Mouse (Mus musculus): Measurements from ENCODE around the gene Cyp4a14.
"Not testable (repeated sequence)": the region's sequence is repeated elsewhere in the genome, so short reads cannot be mapped to it uniquely, and the experiment has no call there.

Cyp4a14 gene

DNA sequence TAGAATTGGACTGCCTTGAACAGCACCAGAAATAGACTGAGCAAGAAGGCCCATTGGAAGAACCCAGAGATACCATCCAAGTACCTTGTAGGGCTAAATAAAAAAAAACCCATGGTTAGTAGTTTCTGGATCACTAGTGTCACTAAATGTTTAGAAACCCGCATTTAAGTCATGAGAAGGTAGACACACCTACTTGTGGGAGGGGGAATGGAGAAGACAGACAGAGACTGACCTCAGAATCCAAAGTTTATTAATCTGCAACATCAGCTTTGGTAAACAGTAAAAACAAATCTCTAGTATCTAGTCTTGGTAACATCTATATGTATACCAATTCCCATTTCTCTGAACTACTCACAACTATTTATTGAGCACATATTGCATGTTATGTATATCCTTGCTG is at the start of gene Cyp4a14:
Cyp4a14 (minus strand) TSS at position 142 of the 400 bp plus-strand sequence.
- no peak for ATAC-seq (ENCODE audit: low TSS enrichment)

DNA sequence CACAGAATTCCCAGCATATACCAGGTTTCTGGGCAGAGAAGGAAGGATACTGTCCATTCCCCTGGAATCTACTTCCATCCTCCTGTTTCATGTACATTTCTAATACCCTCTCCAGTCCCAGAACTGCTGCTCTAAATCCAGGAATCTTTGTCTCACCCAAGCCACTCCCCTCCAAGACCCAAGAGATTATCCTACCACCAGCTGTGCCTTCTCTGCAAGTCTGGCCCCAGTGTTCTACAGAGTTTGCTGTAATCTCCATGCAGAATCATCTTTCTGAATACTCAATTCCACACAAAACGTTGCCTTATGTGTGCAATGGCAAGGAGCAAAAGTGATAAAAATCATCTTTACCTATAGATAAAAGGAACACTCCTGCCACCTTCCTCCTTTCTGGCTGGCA is 49.2 kb upstream of the Cyp4a14 start:
- no peak for ATAC-seq (ENCODE audit: low TSS enrichment)

DNA sequence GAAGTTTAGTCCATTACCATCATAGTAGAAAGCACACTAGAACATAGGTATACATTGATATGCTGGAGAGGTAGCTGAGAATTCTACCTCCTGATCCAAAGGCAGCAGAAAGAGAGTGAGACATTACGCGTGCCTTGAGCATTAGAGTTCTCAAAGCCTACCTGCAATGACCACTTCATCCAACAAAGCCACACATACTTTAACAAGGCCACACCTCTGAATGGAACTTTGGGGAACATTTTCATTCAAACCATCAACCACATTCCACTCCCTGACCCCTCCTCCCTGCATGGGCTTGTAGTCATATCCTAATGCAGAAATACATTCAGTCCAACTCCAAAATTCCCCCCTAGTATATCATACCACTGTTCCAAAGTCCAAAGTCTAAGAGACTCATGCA is 25.8 kb upstream of the Cyp4a14 start:
- ATAC-seq (ENCODE audit: low TSS enrichment), result no peak

DNA sequence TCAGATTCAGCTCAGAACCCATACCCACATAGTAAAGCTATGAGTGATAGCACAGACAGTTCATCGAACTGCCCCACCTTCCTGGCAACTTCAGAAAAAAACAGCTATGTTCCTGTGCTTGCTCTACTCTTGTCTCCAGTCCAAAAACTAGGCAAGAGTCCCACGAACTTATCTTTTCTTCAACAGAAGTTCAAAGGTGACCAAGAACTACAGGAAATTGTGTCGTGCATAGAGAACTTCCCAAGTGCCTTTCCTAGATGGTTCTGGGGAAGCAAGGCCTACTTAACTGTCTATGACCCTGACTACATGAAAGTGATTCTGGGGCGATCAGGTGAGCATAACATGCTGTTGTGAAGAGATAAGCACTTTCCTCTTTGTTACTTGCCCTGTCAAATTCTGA is 23.5 kb upstream of the Cyp4a14 start:
- no peak for ATAC-seq (ENCODE audit: low TSS enrichment)

DNA sequence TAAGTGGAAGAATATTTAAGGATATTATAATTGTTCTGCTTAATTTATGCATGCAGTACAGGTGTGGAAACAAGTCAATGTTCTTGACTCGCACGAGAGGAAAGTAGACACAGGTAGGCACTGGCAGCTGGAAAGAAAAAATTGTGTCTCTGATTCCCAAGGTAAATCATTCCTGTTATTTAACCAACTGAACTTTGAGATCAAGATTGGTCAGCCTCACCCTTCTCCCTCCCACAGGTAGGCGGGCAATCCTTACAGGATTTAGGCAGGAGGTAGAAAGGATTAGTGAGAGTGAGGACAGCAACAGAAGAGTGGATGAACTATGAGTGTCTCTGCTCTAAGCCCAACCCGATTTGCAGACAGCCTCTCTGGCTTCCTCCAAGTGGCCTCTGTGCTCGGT is 22.1 kb upstream of the Cyp4a14 start, which contains the start of gene Cyp4a10:
Cyp4a10 (plus strand) TSS at position 265 of the 400 bp plus-strand sequence.
- not testable (repeated sequence) for ATAC-seq (ENCODE audit: low TSS enrichment)

DNA sequence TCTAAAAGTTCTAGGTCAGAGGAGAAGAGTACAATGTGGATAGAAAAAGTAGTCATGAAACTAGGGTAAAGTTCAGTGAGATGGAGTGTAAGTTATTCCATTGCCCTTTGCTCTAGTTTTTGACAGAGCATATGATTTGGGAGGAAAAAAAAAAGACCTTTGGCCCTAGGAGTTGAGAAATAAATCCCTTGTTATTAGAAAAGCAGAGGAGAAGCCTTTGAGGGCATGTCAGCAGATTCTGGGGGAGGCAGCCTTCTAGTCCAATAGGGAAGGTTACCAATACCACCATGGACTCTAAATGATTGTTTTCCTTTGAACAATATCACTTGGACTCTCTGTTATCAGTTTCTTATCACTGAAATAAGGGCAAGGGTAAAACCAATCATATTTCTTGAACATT is 18.0 kb upstream of the Cyp4a14 start:
- ATAC-seq (ENCODE audit: low TSS enrichment), result not testable (repeated sequence)

DNA sequence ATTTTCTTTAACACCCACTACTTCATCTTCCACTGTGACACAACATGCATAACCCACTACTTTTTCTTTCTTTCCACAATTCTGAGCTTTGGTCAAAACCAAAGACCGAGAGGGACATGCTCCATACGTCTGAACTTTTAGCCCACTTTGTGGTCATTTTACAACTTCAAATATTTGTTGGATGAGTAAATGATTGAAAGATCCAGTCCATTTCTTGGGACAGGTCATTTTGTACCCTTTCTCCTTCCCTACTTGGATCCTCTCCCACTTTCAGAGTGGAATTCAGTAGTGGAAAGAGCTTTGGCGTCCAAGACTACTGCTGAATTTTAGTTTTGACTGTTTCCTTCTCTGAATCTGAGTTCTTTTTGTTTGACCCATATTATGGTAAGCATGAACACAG is 1.5 kb upstream of the Cyp4a14 start:
- no peak for ATAC-seq (ENCODE audit: low TSS enrichment)

DNA sequence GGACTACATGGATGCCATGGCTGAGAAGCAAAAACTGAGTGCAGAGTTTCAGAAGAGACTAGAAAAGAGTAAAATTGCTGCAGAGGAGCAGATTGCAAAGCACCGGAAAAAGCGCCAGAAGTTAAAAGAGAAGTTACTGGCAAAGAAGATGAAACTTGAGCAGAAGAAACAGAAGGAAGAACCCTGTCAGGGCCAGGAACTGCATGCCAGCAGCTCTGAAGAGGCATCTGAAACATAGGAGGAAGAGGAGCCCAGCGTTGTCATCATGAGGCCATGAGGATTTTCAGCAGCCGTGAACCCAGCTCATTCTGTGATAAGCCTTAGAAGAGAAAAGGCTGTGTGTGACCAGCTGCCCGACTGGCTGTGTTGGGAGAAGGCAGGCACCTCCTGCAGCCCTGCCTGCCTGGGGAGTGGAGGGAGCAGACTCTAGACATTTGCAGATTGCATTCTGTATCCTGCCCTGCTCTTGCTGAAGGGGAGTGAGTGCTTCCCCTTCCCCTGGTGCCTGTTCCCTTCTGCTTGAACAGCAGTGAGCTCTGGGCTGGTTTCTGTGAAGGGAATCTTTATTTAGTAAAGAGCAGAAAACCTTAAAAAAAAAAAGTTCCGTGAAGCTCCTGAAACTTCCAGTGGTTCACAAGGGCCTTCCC is 14.8 kb downstream of the Cyp4a14 start:
- ATAC-seq (ENCODE audit: low TSS enrichment), result peak; percentile 65

DNA sequence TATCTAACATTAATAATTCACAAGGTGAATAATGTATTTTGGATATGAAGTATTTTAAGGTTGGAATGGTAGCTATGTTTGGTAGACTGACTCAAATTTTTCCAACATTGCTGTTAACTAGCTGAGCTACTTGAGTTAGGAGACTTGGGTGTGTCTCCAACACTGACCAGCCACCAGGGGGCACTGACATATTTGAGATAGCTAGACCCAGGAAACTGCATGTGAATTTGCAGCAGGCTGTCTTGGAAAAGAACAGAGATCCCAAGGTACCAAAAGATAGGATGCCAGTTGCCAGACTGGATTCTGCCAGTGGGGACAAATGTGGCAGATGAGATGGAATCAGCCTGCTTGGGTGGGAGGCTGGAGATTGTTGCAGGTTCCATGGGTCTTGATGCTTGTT is 19.9 kb downstream of the Cyp4a14 start:
- ATAC-seq (ENCODE audit: low TSS enrichment), result peak; percentile 84

DNA sequence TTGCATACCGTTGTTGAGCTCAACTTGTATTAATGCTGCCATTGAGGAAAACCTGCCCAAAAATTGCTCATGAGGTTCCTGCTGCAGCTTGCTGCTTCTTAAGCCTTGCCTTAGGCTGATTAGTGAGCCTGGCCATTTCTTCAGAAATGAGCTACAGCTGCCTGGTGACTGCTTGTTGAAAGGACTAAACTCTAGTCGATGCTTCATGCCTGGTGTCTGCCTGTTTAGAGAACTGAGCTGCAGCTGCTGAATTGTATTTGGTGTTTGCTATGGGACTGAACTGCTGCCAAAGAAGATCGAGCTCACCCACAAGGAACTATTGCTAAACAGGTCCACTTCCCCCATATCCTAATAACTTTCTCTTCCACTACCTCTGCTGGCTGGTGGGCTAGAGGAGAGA is 22.4 kb downstream of the Cyp4a14 start:
- not testable (repeated sequence) for ATAC-seq (ENCODE audit: low TSS enrichment)

DNA sequence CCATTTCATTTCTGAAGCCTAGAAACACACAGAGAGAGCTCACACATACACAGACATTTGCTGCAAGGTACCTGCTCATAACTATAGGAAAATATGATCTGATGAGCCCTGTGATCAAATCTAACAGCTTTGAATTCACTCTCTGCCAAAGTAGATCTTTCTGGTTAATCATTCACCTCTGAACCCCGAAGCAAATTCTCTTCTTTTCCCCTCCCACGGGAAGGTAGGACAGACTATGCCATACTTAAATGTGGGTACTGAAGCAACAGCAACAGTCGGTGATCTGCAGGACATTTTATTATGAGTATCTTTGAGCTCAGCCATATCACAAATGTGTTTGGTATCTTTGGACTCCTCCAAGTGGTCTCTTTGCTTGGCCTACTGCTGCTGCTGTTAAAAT is 43.6 kb downstream of the Cyp4a14 start, which contains the start of gene Cyp4a30b:
Cyp4a30b (plus strand) TSS at position 301 of the 400 bp plus-strand sequence.
- ATAC-seq (ENCODE audit: low TSS enrichment), result no peak

DNA sequence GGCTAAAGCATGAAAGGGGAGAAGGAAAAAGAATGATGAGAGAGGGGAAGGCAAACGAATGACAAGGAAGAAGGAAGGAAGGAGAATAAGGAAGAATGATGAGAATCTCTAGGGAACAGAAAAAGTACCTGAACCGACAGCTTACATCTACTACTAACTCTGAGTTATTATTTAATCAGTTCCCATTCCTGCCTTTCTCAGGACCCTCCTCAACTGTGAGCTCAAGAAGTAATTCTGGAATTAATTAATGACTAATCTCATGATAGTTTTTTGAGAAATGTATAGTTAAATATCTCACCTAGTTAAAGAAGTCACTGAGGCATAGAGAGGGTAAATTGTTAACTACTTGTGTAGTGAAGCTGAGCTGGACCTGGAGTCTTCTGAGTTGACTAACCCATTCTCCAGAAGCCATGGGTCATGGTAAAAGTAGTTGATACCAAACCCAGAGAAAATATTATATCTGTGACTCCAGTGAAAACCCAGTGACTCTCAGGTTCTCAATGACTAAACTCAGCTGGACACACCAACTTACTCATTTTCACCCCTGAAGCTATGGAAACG is 45.3 kb downstream of the Cyp4a14 start:
- ATAC-seq (ENCODE audit: low TSS enrichment), result no peak

Data from frontal cortex, adult (tissue).